Mouse (Mus musculus) limb, embryonic 14.5 days (tissue): Measurements from ENCODE around the gene Klhl23. TPM values are rescaled to one million over a fixed set of nuclear protein-coding genes. Genes with fewer than 3 reads are reported as not detected.
A peak's percentile ranks its signal among the peaks of the same experiment; 100 is the strongest.

Experiments used
- ATAC-seq: fragments of 200-750 bp; cut with Nextera tagmentation; 2 replicates; pipeline ENCODE4 v1.8.0; 2017; ENCODE audit warnings: low read depth, moderate number of reproducible peaks, moderate TSS enrichment; ENCODE audit not compliant: low FRiP score
- DNase-seq: peaks from one replicate; pipeline ENCODE4 v3.0.0-alpha.2; 2015; ENCODE audit warnings: low spot score
- H3K27ac ChIP-seq: fragments of 300-500 bp; sonication (generic); replicated peaks from 2 replicates; pipeline ENCODE4 v1.5.1; 2014; ENCODE audit warnings: low read depth, mild to moderate bottlenecking, low read length, moderate library complexity, mixed read lengths
- H3K27me3 ChIP-seq: fragments of 300-500 bp; sonication (generic); 2 replicates; pipeline ENCODE4 v1.6.1; 2014; ENCODE audit warnings: low read length, mixed read lengths; ENCODE audit not compliant: control insufficient read depth, insufficient read depth
- H3K36me3 ChIP-seq: fragments of 300-500 bp; sonication (generic); 2 replicates; pipeline ENCODE4 v1.6.1; 2014; ENCODE audit warnings: mild to moderate bottlenecking, low read length, moderate library complexity, mixed read lengths; ENCODE audit not compliant: control insufficient read depth, insufficient read depth
- H3K4me1 ChIP-seq: fragments of 300-500 bp; sonication (generic); 2 replicates; pipeline ENCODE4 v1.6.1; 2014; ENCODE audit warnings: antibody characterized with exemption, low read length, mixed read lengths; ENCODE audit not compliant: control insufficient read depth, insufficient read depth
- H3K4me2 ChIP-seq: fragments of 300-500 bp; sonication (generic); replicated peaks from 2 replicates; pipeline ENCODE4 v1.6.1; 2014; ENCODE audit warnings: low read depth, mild to moderate bottlenecking, low read length, moderate library complexity; ENCODE audit not compliant: severe bottlenecking
- H3K4me3 ChIP-seq: fragments of 300-500 bp; sonication (generic); replicated peaks from 2 replicates; pipeline ENCODE4 v1.5.1; 2014; ENCODE audit warnings: low read length
- H3K9ac ChIP-seq: fragments of 300-500 bp; sonication (generic); 2 replicates; pipeline ENCODE4 v1.6.1; 2014; ENCODE audit warnings: mild to moderate bottlenecking, low read depth, low read length, moderate library complexity; ENCODE audit not compliant: severe bottlenecking
- H3K9me3 ChIP-seq: fragments of 300-500 bp; sonication (generic); 2 replicates; pipeline ENCODE4 v1.6.1; 2016; ENCODE audit warnings: low read length; ENCODE audit not compliant: control insufficient read depth
- POLR2A ChIP-seq: fragments of 200-500 bp; IDR thresholded peaks from 2 replicates; pipeline ENCODE4 v1.8.0; 2012; ENCODE audit warnings: inconsistent platforms, mild to moderate bottlenecking, moderate library complexity, borderline replicate concordance; ENCODE audit not compliant: insufficient read depth, insufficient read length; ENCODE audit errors: extremely low read depth
- WGBS: fragments of 180-500 bp; shearing (Covaris S2); extraction: QIAGEN DNeasy Blood & Tissue Kit; methylation state at CpG from one replicate; pipeline ENCODE4 v1.1.7; 2014; 5-methylcytosine and 5-hydroxymethylcytosine counted together
- polyA plus RNA-seq, 2 experiments: library from polyadenylated mRNA; depleted of rRNA in 1 of 2; stranded (reverse) in 1 of 2; unstranded in 1 of 2; fragments of >200 nt; fragmentation: Nextera tagmentation in 1 of 2; extraction: Ambion mirVana in 1 of 2; gene quantifications; 2 replicates each; pipeline versions ENCODE4 v1.2.1 to v1.2.3; 2012 to 2014

Klhl23 gene
- polyA plus RNA-seq, 2 experiments: 20.7 to 21.2 TPM

GRCm38 (mm10) chr2:69861485-69862091 is 39.8 kb downstream of the Klhl23 start, which contains the start of gene Ssb:
Gene Ssb (plus strand): TSS chr2:69861562.
- WGBS: 1% methylated on average over 55 of the region's 66 CpGs
- Histone ChIP-seq H3K4me3 (peak within 1 kb of the TSS; percentile 99), H3K9ac (peak within 1 kb of the TSS; percentile 97), H3K36me3 (peaks cover 13% of the 10 kb centered on the region), H3K9me3 (no peaks in the 10 kb centered on the region), H3K27me3 (no peaks in the 10 kb centered on the region), H3K4me2 (peak within 1 kb of the TSS; percentile 75), H3K4me1 (0 out of 2 replicates have a peak, but pooled peaks cover 4% of the 10 kb centered on the region), H3K27ac (peak within 1 kb of the TSS; percentile 90)
- ATAC-seq (peak; percentile 97), DNase-seq (peak; percentile 93)
- TF ChIP-seq POLR2A: peak; percentile 92; the same call in 1 of the 2 replicates

- Histone ChIP-seq H3K4me2 (peak overlapping the region; percentile 75), H3K4me3 (peak overlapping the region; percentile 99), H3K9ac (peak overlapping the region; percentile 97), H3K4me1 (0 out of 2 replicates have a peak, but pooled peaks cover 4% of the 10 kb centered on the region), H3K36me3 (peaks cover 19% of the 10 kb centered on the region), H3K9me3 (no peaks in the 10 kb centered on the region), H3K27ac (peak overlapping the region; percentile 90), H3K27me3 (no peaks in the 10 kb centered on the region)
- DNase-seq: no peak
- 3% methylated on average over 13 of the region's 13 CpGs for WGBS
- no peak for TF ChIP-seq POLR2A
- ATAC-seq: no peak
These were observed 40.4 kb downstream of the Klhl23 start for GRCm38 (mm10) chr2:69862117-69862657.

GRCm38 (mm10) chr2:69883990-69884391 is 62.2 kb downstream of the Klhl23 start:
- ATAC-seq (no peak), DNase-seq (no peak)
- H3K27ac ChIP-seq: no peak overlapping the region
- peaks cover 4% of the 10 kb centered on the region for H3K4me1 ChIP-seq
- peaks cover 5% of the 10 kb centered on the region; the same call in 1 of the 2 replicates for H3K36me3 ChIP-seq
- no peaks in the 10 kb centered on the region for H3K27me3 ChIP-seq
- H3K4me3 ChIP-seq: no peak overlapping the region
- no peak overlapping the region for H3K4me2 ChIP-seq
- no peak overlapping the region for H3K9ac ChIP-seq
- WGBS: 68% methylated on average over 2 of the region's 2 CpGs
- H3K9me3 ChIP-seq: no peaks in the 10 kb centered on the region
- no peak for TF ChIP-seq POLR2A

- TF ChIP-seq POLR2A: no peak
- peak overlapping the region; percentile 70 for H3K4me2 ChIP-seq
- peaks cover 4% of the 10 kb centered on the region for H3K4me1 ChIP-seq
- no peak for ATAC-seq
- no peak for DNase-seq
- 56% methylated on average over 6 of the region's 6 CpGs for WGBS
- no peaks in the 10 kb centered on the region for H3K9me3 ChIP-seq
- H3K9ac ChIP-seq: peak overlapping the region; percentile 73
- peak overlapping the region; percentile 49 for H3K4me3 ChIP-seq
- H3K36me3 ChIP-seq: peaks cover 5% of the 10 kb centered on the region; the same call in 1 of the 2 replicates
- 0 out of 2 replicates have a peak overlapping the region, but pooled peaks have one; percentile 56 for H3K27ac ChIP-seq
- no peaks in the 10 kb centered on the region for H3K27me3 ChIP-seq
These were observed 62.8 kb downstream of the Klhl23 start for GRCm38 (mm10) chr2:69884581-69884980.

- 10% methylated on average over 12 of the region's 12 CpGs for WGBS
- H3K4me2 ChIP-seq: peak overlapping the region; percentile 70
- H3K9ac ChIP-seq: peak overlapping the region; percentile 73
- H3K4me3 ChIP-seq: peak overlapping the region; percentile 49
- no peak for TF ChIP-seq POLR2A
- H3K9me3 ChIP-seq: no peaks in the 10 kb centered on the region
- DNase-seq: no peak
- 0 out of 2 replicates have a peak, but pooled peaks cover 3% of the 10 kb centered on the region for H3K36me3 ChIP-seq
- peak overlapping the region; percentile 56 for H3K27ac ChIP-seq
- H3K27me3 ChIP-seq: no peaks in the 10 kb centered on the region
- ATAC-seq: peak; percentile 4; the same call in 1 of the 2 replicates
- H3K4me1 ChIP-seq: peaks cover 4% of the 10 kb centered on the region
These were observed 63.3 kb downstream of the Klhl23 start for GRCm38 (mm10) chr2:69885050-69885449.
